Mouse (Mus musculus): Measurements from ENCODE around the gene Arhgef28.

DNA sequence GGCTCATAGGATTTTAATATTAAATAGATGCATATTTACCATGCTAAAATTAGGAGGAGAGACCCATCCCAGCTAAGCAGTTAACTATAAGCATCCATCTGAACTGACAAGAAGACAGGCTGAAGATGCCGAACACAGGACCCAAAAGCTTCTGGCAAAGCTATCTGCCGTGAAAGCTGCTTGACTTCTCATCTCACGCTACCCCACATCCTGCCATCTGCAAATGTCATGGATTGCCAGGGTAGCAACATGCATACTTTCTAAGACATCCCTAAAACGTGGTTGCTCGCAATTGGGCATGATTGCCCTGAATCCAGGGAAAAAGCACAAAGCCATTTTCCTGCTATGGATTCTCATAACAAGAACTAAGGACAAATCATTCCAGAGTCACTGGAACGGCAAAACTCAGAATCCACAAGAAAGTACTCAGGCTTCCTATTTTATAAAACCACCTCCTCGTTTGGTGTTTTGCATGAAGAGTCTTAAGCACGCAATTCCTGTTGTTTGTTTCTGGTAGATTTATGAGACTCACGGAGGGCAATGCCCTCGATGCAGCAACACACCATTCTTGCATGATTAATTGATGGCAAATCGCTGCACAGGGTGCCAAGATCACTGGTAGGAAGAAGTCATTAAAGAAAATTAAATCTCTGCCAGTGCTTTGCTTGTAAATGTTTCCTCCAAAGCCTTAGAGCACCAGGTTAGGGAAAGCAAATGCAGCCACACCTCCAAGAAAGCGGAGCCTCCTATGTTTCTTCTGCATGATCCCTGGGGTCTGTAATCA lies 287.9 kb downstream of the Arhgef28 start:
- TF ChIP-seq POLR2A (IDR thresholded peaks at IDR 0.05; ENCODE audit: extremely low read depth, insufficient read depth, low read length) (no peak), CTCF (IDR thresholded peaks at IDR 0.05; ENCODE audit: extremely low read depth, insufficient read depth, low read length) (no peak)
